Mouse (Mus musculus) liver, postnatal 0 days (tissue): ENCODE results near the gene Tbc1d13.

Experiments used
- CTCF ChIP-seq: sonication (generic); IDR thresholded peaks from 2 replicates; pipeline ENCODE4 v1.5.1; 2016; ENCODE audit warnings: antibody characterized with exemption, low read depth
- EP300 ChIP-seq: IDR thresholded peaks from 2 replicates; pipeline ENCODE4 v1.6.1; 2016; ENCODE audit warnings: antibody characterized with exemption, low read depth, mild to moderate bottlenecking

DNA sequence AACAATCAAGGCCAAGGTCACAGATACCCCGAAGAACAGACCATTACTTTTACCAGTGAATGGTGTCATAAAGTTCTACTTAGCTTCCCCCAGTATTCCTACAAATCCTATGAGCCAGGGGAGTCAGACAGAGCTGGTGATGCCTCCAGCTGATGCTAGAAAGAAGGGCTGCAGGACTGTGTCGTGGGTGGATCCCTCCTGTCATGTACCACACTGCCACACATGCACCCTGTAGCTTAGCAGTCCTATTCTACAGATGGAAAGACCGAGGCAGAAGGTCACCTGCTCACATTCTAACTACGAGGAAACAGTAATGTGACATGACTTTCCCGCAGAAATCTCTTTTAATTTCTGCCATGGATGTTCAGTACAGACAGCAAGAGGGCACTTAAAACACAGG lies 10.8 kb upstream of the Tbc1d13 start:
- TF ChIP-seq CTCF = no peak
- TF ChIP-seq EP300 = no peak
